Mouse (Mus musculus): ENCODE measurements at regions not wholly inside any gene's neighbourhood (a gene's known extent, or its start where the extent isn't known, plus 50 kb on each side); places are given as distances from the start of the nearest gene placed in this dataset.

GRCm38 (mm10) chr2:8562948-8563347, 1053.6 kb upstream of the Celf2 start:
- no peak for DNase-seq

GRCm38 (mm10) chr2:8546116-8546515, 1036.8 kb upstream of the Celf2 start:
- no peak for DNase-seq

GRCm38 (mm10) chr2:8536842-8537241, 1027.5 kb upstream of the Celf2 start:
- DNase-seq = no peak

GRCm38 (mm10) chr2:8498466-8498865, 989.1 kb upstream of the Celf2 start:
- DNase-seq = no peak

- no peak for DNase-seq
Measured at GRCm38 (mm10) chr2:8477827-8478528, 968.6 kb upstream of the Celf2 start.

- no peak for DNase-seq
Measured at GRCm38 (mm10) chr2:8470546-8470945, 961.2 kb upstream of the Celf2 start.

GRCm38 (mm10) chr2:8468989-8469388, 959.6 kb upstream of the Celf2 start:
- no peak for DNase-seq

GRCm38 (mm10) chr2:8468351-8468750, 959.0 kb upstream of the Celf2 start:
- DNase-seq = no peak

GRCm38 (mm10) chr2:8467531-8468203, 958.3 kb upstream of the Celf2 start:
- no peak for DNase-seq

- DNase-seq = no peak
Measured at GRCm38 (mm10) chr2:8452566-8453243, 943.3 kb upstream of the Celf2 start.

GRCm38 (mm10) chr2:8441230-8441629, 931.9 kb upstream of the Celf2 start:
- DNase-seq = no peak

GRCm38 (mm10) chr2:8429652-8430343, 920.4 kb upstream of the Celf2 start:
- no peak for DNase-seq

GRCm38 (mm10) chr2:8428145-8428544, 918.8 kb upstream of the Celf2 start:
- DNase-seq = no peak

- DNase-seq = no peak
Measured at GRCm38 (mm10) chr2:8427720-8428119, 918.4 kb upstream of the Celf2 start.

GRCm38 (mm10) chr2:8415917-8416316, 906.6 kb upstream of the Celf2 start:
- DNase-seq = no peak

- no peak for DNase-seq
Measured at GRCm38 (mm10) chr2:8394128-8394527, 884.8 kb upstream of the Celf2 start.

GRCm38 (mm10) chr2:8389530-8389929, 880.2 kb upstream of the Celf2 start:
- no peak for DNase-seq

- peak in 1 of 2 experiments; percentile 9 for DNase-seq
Measured at GRCm38 (mm10) chr2:8380246-8380645, 870.9 kb upstream of the Celf2 start.

- no peak for DNase-seq
Measured at GRCm38 (mm10) chr2:8379590-8379989, 870.2 kb upstream of the Celf2 start.

GRCm38 (mm10) chr2:8347867-8348266, 838.5 kb upstream of the Celf2 start:
- DNase-seq = no peak

- DNase-seq = no peak
Measured at GRCm38 (mm10) chr2:8344748-8345147, 835.4 kb upstream of the Celf2 start.

- DNase-seq = no peak
Measured at GRCm38 (mm10) chr2:8338271-8338670, 828.9 kb upstream of the Celf2 start.

- no peak for DNase-seq
Measured at GRCm38 (mm10) chr2:8296001-8296400, 786.6 kb upstream of the Celf2 start.
